Mouse (Mus musculus): ENCODE measurements around the gene Nrap. TPM values are rescaled to one million over a fixed set of nuclear protein-coding genes. Genes with fewer than 3 reads are reported as not detected.
A peak's percentile ranks its signal among the peaks of the same experiment; 100 is the strongest.

Nrap gene
- polyA plus RNA-seq, 1 experiment: not detected

- Histone ChIP-seq H3K4me1 (ENCODE audit: control insufficient read depth, insufficient read depth, low read length) (peaks cover 10% of the 10 kb centered on the region), H3K4me3 (ENCODE audit: insufficient read depth, low read depth, low read length) (no peak overlapping the region), H3K27ac (ENCODE audit: insufficient read depth, low read depth, low read length) (no peak overlapping the region)
- 95% methylated on average over 6 of the region's 6 CpGs for WGBS
- no peak for TF ChIP-seq CTCF (IDR thresholded peaks at IDR 0.05; ENCODE audit: insufficient read depth, low read depth, low read length)
- TF ChIP-seq POLR2A (IDR thresholded peaks at IDR 0.05; ENCODE audit: insufficient read depth, low read depth, low read length): no peak
Measured at GRCm38 (mm10) chr19:56319629-56320028, 70.2 kb downstream of the Nrap start.

DNA sequence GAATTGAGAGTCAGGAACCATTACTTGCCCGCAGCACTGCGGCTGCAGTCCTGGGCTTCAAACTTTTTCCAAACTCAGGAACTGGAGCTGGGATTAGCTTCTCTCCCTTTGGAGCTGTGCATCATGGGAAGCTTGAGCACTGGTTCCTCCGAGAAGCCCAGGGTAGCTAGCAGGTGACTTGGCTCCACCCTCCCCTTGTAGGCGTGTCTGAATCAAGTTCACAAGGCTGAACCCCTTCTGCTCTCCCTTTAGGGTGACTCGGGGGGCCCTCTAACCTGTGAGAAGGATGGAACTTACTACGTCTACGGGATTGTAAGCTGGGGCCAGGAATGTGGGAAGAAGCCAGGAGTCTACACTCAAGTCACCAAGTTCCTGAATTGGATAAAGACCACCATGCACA lies 70.6 kb downstream of the Nrap start:
- TF ChIP-seq CTCF (IDR thresholded peaks at IDR 0.05; ENCODE audit: insufficient read depth, low read depth, low read length) (no peak), POLR2A (IDR thresholded peaks at IDR 0.05; ENCODE audit: insufficient read depth, low read depth, low read length) (no peak)

DNA sequence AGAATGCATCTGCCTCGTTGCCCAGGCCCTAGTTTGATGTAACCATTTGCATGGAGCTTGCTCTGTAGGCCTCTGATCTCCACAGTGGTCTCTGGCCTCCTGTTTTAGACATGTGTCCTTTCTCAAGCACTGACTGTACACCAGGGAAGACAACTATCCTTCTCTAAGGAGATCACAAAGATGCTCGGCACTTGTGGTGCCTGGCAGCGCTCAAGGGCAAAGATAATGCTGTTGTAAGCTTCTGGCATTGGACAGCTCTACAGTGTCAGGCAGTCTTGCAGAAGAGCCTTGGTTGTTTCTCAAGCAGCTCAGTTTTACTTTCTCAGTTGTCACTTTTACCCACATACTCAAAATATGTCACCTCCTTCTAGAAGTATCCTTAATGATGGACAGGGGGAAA lies 73.3 kb downstream of the Nrap start:
- TF ChIP-seq CTCF (IDR thresholded peaks at IDR 0.05; ENCODE audit: insufficient read depth, low read depth, low read length) (no peak), POLR2A (IDR thresholded peaks at IDR 0.05; ENCODE audit: insufficient read depth, low read depth, low read length) (no peak)
- Histone ChIP-seq H3K27ac (ENCODE audit: insufficient read depth, low read depth, low read length) (no peak overlapping the region), H3K4me3 (ENCODE audit: insufficient read depth, low read depth, low read length) (no peak overlapping the region), H3K4me1 (ENCODE audit: control insufficient read depth, insufficient read depth, low read length) (peaks cover 6% of the 10 kb centered on the region)
- 91% methylated on average over 3 of the region's 3 CpGs for WGBS

More for the DNA sequence above, 70.6 kb downstream of the Nrap start:
- WGBS: 97% methylated on average over 7 of the region's 7 CpGs
- peaks cover 10% of the 10 kb centered on the region for H3K4me1 ChIP-seq (ENCODE audit: control insufficient read depth, insufficient read depth, low read length)
- H3K4me3 ChIP-seq (ENCODE audit: insufficient read depth, low read depth, low read length): no peak overlapping the region
- H3K27ac ChIP-seq (ENCODE audit: insufficient read depth, low read depth, low read length): no peak overlapping the region

DNA sequence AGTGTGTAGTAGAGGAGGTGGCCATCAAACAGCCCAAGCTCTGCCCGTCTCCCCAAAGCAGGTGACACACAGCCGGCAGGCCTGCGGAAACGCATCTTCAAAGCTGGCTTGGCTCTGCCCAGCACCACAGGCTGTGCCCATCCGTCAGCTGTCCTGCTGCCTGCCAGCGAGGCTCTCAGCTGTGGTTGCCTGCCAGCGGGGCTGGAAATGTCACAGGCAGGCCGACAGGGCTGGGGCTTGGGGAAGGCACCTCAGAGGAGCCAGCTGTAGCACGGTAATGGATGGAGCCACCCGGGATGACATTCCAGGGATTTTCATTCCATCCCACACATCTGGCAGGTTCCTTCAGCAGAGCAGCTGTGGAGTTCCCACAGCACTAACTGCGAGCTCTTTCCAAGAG lies 89.0 kb downstream of the Nrap start:
- TF ChIP-seq POLR2A (IDR thresholded peaks at IDR 0.05; ENCODE audit: insufficient read depth, low read depth, low read length) (no peak), CTCF (IDR thresholded peaks at IDR 0.05; ENCODE audit: insufficient read depth, low read depth, low read length) (no peak)

DNA sequence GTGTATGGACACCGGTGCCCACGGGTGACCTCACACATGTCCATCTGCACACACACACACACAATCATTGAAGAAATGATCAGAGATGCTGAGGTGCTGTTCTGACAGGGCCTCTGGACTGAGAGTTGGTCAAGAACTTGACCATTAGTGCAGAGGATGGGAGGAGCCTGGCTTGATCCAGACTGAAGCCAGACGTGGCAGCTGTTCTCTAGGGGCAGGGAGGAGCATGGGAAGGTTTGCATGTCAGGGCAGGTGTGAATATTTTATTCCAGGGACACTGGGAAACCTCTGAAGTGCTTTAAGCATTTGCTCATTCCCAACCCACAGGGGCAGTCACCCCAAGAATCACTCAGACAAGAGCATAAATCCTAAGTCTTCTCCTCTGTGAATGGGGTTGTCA lies 92.6 kb downstream of the Nrap start:
- Histone ChIP-seq H3K4me1 (ENCODE audit: control insufficient read depth, insufficient read depth, low read length) (0 out of 2 replicates have a peak, but pooled peaks cover 5% of the 10 kb centered on the region), H3K4me3 (ENCODE audit: insufficient read depth, low read depth, low read length) (no peak overlapping the region), H3K27ac (ENCODE audit: insufficient read depth, low read depth, low read length) (no peak overlapping the region)
- TF ChIP-seq POLR2A (IDR thresholded peaks at IDR 0.05; ENCODE audit: insufficient read depth, low read depth, low read length) (no peak), CTCF (IDR thresholded peaks at IDR 0.05; ENCODE audit: insufficient read depth, low read depth, low read length) (no peak)
- WGBS: 78% methylated on average over 3 of the region's 3 CpGs

More for the DNA sequence above, 89.0 kb downstream of the Nrap start:
- Histone ChIP-seq H3K27ac (ENCODE audit: insufficient read depth, low read depth, low read length) (no peak overlapping the region), H3K4me3 (ENCODE audit: insufficient read depth, low read depth, low read length) (no peak overlapping the region), H3K4me1 (ENCODE audit: control insufficient read depth, insufficient read depth, low read length) (0 out of 2 replicates have a peak, but pooled peaks cover 3% of the 10 kb centered on the region)
- 60% methylated on average over 11 of the region's 11 CpGs for WGBS

- Histone ChIP-seq H3K4me3 (ENCODE audit: insufficient read depth, low read depth, low read length) (no peak overlapping the region), H3K27ac (ENCODE audit: insufficient read depth, low read depth, low read length) (no peak overlapping the region), H3K4me1 (ENCODE audit: control insufficient read depth, insufficient read depth, low read length) (peaks cover 8% of the 10 kb centered on the region; the same call in 1 of the 2 replicates)
- TF ChIP-seq CTCF (IDR thresholded peaks at IDR 0.05; ENCODE audit: insufficient read depth, low read depth, low read length): no peak
- TF ChIP-seq POLR2A (IDR thresholded peaks at IDR 0.05; ENCODE audit: insufficient read depth, low read depth, low read length): no peak
- WGBS: 84% methylated on average over 9 of the region's 9 CpGs
Measured at GRCm38 (mm10) chr19:56296668-56297067, 93.2 kb downstream of the Nrap start.

GRCm38 (mm10) chr19:56294654-56295399 lies 95.0 kb downstream of the Nrap start:
- no peak overlapping the region for H3K4me3 ChIP-seq (ENCODE audit: insufficient read depth, low read depth, low read length)
- H3K27ac ChIP-seq (ENCODE audit: insufficient read depth, low read depth, low read length): no peak overlapping the region
- peaks cover 5% of the 10 kb centered on the region; the same call in 1 of the 2 replicates for H3K4me1 ChIP-seq (ENCODE audit: control insufficient read depth, insufficient read depth, low read length)
- WGBS: 61% methylated on average over 7 of the region's 7 CpGs
- TF ChIP-seq CTCF (IDR thresholded peaks at IDR 0.05; ENCODE audit: insufficient read depth, low read depth, low read length): peak; percentile 42; the same call in 1 of the 2 replicates
- no peak for TF ChIP-seq POLR2A (IDR thresholded peaks at IDR 0.05; ENCODE audit: insufficient read depth, low read depth, low read length)

GRCm38 (mm10) chr19:56292335-56292734 lies 97.5 kb downstream of the Nrap start:
- no peak overlapping the region for H3K4me3 ChIP-seq (ENCODE audit: insufficient read depth, low read depth, low read length)
- H3K27ac ChIP-seq (ENCODE audit: insufficient read depth, low read depth, low read length): no peak overlapping the region
- peaks cover 5% of the 10 kb centered on the region; the same call in 1 of the 2 replicates for H3K4me1 ChIP-seq (ENCODE audit: control insufficient read depth, insufficient read depth, low read length)
- TF ChIP-seq POLR2A (IDR thresholded peaks at IDR 0.05; ENCODE audit: insufficient read depth, low read depth, low read length): no peak
- TF ChIP-seq CTCF (IDR thresholded peaks at IDR 0.05; ENCODE audit: insufficient read depth, low read depth, low read length): no peak
- WGBS: 65% methylated on average over 9 of the region's 9 CpGs

DNA sequence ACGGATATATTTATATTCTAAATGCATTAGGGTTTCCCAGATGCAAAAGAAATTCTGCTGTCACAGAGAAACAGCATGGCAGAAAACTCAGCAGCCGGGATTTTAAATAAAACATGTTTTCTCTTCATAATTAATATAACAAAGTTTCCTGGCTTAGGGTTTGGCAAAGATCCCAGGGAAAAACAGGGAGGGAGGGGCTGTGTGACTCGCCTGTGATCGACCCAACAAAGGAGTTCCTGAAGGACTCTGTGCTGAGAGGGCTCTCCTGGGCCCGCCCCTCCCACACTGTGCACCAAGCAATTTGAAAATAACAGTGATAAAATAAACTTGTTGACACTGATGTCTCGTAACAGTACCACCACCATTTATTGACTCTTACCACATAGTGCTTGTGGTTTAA lies 97.9 kb downstream of the Nrap start:
- H3K27ac ChIP-seq (ENCODE audit: insufficient read depth, low read depth, low read length): no peak overlapping the region
- TF ChIP-seq POLR2A (IDR thresholded peaks at IDR 0.05; ENCODE audit: insufficient read depth, low read depth, low read length) (no peak), CTCF (IDR thresholded peaks at IDR 0.05; ENCODE audit: insufficient read depth, low read depth, low read length) (no peak)
- 26% methylated on average over 6 of the region's 6 CpGs for WGBS
- no peak overlapping the region for H3K4me3 ChIP-seq (ENCODE audit: insufficient read depth, low read depth, low read length)
- peaks cover 5% of the 10 kb centered on the region; the same call in 1 of the 2 replicates for H3K4me1 ChIP-seq (ENCODE audit: control insufficient read depth, insufficient read depth, low read length)
